Mouse (Mus musculus): ENCODE data around the gene Timm10. TPM values are rescaled to one million over a fixed set of nuclear protein-coding genes. Genes with fewer than 3 reads are reported as not detected.

Gene Timm10
- 56.3 and 58.9 TPM in 2 replicates for polyA plus RNA-seq (2016; fragmentation: Nextera tagmentation; extraction: Ambion mirVana)

- peak within 1 kb of the TSS; percentile 83 for H3K27ac ChIP-seq
- peak; percentile 92 for DNase-seq (ENCODE audit: low spot score)
Observed at GRCm38 (mm10) chr2:84826488-84827282, at the start of gene Timm10. Gene Timm10, plus strand, starts transcription at chr2:84826997.

DNA sequence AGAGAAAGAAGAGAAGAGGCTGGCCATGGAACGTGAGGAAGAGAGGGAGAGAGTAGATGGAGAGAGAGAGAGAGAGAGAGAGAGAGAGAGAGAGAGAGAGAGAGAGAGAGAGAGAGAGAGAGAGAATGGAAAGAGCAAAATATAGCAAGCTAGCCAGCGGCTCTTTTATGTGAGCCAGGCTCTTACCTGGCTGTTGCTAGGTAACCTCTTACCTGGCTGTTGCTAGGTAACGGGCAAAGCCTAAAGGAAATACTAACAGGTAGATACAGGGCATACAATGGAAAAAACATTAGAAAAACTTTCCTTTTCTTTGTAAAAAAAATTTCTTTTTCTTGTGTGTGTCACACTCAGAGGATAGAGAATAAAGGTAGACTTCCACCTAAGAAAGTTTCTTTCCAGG is 49.1 kb upstream of the Timm10 start:
- H3K4me1 ChIP-seq (replicated peaks) = peaks cover 29% of the 10 kb centered on the region
- no peaks in the 10 kb centered on the region for H3K27me3 ChIP-seq (ENCODE audit: insufficient read depth, poor library complexity, severe bottlenecking)
- H3K36me3 ChIP-seq = no peaks in the 10 kb centered on the region
- H3K9me3 ChIP-seq = no peaks in the 10 kb centered on the region
- no peak overlapping the region for H3K4me3 ChIP-seq
- 69% methylated on average over 3 of the region's 3 CpGs for WGBS
- no peak for DNase-seq (ENCODE audit: low spot score)
- H3K27ac ChIP-seq = no peak overlapping the region

More at GRCm38 (mm10) chr2:84826488-84827282, at the start of gene Timm10:
- no peaks in the 10 kb centered on the region for H3K27me3 ChIP-seq (ENCODE audit: insufficient read depth, poor library complexity, severe bottlenecking)
- H3K36me3 ChIP-seq = peaks cover 31% of the 10 kb centered on the region
- no peaks in the 10 kb centered on the region for H3K9me3 ChIP-seq
- H3K4me1 ChIP-seq (replicated peaks) = peaks cover 14% of the 10 kb centered on the region
- under 1% methylated on average over 34 of the region's 34 CpGs for WGBS
- H3K4me3 ChIP-seq = peak within 1 kb of the TSS; percentile 93

- WGBS = 60% methylated on average over 6 of the region's 6 CpGs
- no peak overlapping the region for H3K4me3 ChIP-seq
- no peak overlapping the region for H3K27ac ChIP-seq
- H3K9me3 ChIP-seq = no peaks in the 10 kb centered on the region
- no peak for DNase-seq (ENCODE audit: low spot score)
- peaks cover 16% of the 10 kb centered on the region for H3K4me1 ChIP-seq (replicated peaks)
- H3K36me3 ChIP-seq = no peaks in the 10 kb centered on the region
- no peaks in the 10 kb centered on the region for H3K27me3 ChIP-seq (ENCODE audit: insufficient read depth, poor library complexity, severe bottlenecking)
Observed at GRCm38 (mm10) chr2:84779210-84779609, 47.6 kb upstream of the Timm10 start.

GRCm38 (mm10) chr2:84783315-84783714 is 43.5 kb upstream of the Timm10 start:
- H3K9me3 ChIP-seq = no peaks in the 10 kb centered on the region
- WGBS = 96% methylated on average over 1 of the region's 1 CpGs
- no peaks in the 10 kb centered on the region for H3K36me3 ChIP-seq
- no peak for DNase-seq (ENCODE audit: low spot score)
- H3K4me3 ChIP-seq = no peak overlapping the region
- H3K4me1 ChIP-seq (replicated peaks) = no peaks in the 10 kb centered on the region; the same call in 1 of the 2 replicates
- H3K27ac ChIP-seq = no peak overlapping the region
- H3K27me3 ChIP-seq (ENCODE audit: insufficient read depth, poor library complexity, severe bottlenecking) = no peaks in the 10 kb centered on the region

- no peaks in the 10 kb centered on the region for H3K36me3 ChIP-seq
- H3K4me1 ChIP-seq (replicated peaks) = no peaks in the 10 kb centered on the region; the same call in 1 of the 2 replicates
- no peaks in the 10 kb centered on the region for H3K9me3 ChIP-seq
- no peak overlapping the region for H3K4me3 ChIP-seq
- H3K27ac ChIP-seq = no peak overlapping the region
- no peaks in the 10 kb centered on the region for H3K27me3 ChIP-seq (ENCODE audit: insufficient read depth, poor library complexity, severe bottlenecking)
- no peak for DNase-seq (ENCODE audit: low spot score)
- WGBS = 89% methylated on average over 3 of the region's 3 CpGs
Observed at GRCm38 (mm10) chr2:84783840-84784566, 42.8 kb upstream of the Timm10 start.

GRCm38 (mm10) chr2:84788316-84788715 is 38.5 kb upstream of the Timm10 start:
- peaks cover 8% of the 10 kb centered on the region; the same call in 1 of the 2 replicates for H3K4me1 ChIP-seq (replicated peaks)
- 88% methylated on average over 3 of the region's 3 CpGs for WGBS

DNA sequence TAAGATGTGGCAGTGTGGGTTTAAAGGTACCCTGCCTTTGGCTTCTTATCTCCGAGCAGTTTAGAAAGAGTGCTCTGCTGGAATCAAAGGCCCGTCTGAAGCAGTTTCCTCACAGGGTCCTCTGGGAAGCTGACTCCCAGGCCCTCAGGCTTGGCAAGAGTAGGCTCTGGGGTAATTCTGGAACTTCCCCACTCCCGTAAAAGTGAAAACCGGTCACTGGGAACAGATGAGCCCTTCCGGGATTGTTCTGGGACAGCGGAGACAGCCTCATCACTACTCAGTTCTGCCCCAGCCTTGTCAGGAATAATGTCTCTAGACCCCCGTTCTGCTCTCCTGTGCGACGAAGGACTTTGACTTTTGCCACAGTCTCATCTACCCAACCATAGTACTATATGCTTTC is 36.4 kb upstream of the Timm10 start:
- DNase-seq (ENCODE audit: low spot score) = no peak
- WGBS = 56% methylated on average over 9 of the region's 9 CpGs
- Histone ChIP-seq H3K27ac (no peak overlapping the region), H3K4me3 (no peak overlapping the region), H3K27me3 (ENCODE audit: insufficient read depth, poor library complexity, severe bottlenecking) (no peaks in the 10 kb centered on the region), H3K9me3 (peaks cover 13% of the 10 kb centered on the region), H3K4me1 (replicated peaks) (peaks cover 8% of the 10 kb centered on the region; the same call in 1 of the 2 replicates), H3K36me3 (no peaks in the 10 kb centered on the region)

More at GRCm38 (mm10) chr2:84788316-84788715, 38.5 kb upstream of the Timm10 start:
- H3K27ac ChIP-seq = no peak overlapping the region
- no peaks in the 10 kb centered on the region for H3K27me3 ChIP-seq (ENCODE audit: insufficient read depth, poor library complexity, severe bottlenecking)
- H3K4me3 ChIP-seq = no peak overlapping the region
- H3K36me3 ChIP-seq = no peaks in the 10 kb centered on the region
- DNase-seq (ENCODE audit: low spot score) = no peak
- no peaks in the 10 kb centered on the region for H3K9me3 ChIP-seq

- Histone ChIP-seq H3K27ac (no peak overlapping the region), H3K36me3 (no peaks in the 10 kb centered on the region), H3K9me3 (peaks cover 18% of the 10 kb centered on the region), H3K4me1 (replicated peaks) (peaks cover 8% of the 10 kb centered on the region; the same call in 1 of the 2 replicates), H3K27me3 (ENCODE audit: insufficient read depth, poor library complexity, severe bottlenecking) (no peaks in the 10 kb centered on the region), H3K4me3 (no peak overlapping the region)
- 91% methylated on average over 3 of the region's 3 CpGs for WGBS
- no peak for DNase-seq (ENCODE audit: low spot score)
Observed at GRCm38 (mm10) chr2:84792516-84792915, 34.3 kb upstream of the Timm10 start.

DNA sequence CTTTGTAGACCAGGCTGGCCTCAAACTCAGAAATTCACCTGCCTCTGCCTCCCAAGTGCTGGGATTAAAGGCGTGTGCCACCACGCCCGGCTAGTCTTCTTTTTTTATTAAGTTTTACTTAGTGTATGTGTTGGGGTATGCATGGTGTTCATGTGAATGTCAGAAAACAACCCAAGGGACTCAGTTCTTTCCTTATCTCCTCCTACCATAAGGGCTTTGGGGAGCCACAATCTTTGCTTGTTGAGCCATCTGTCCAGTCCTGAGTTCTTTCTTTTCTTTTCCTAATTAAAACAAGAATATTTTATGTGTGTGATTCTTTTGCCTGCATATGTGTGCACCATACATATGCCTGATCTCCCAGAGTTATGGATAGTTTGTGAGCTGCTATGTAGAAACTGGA is 33.6 kb upstream of the Timm10 start:
- H3K4me1 ChIP-seq (replicated peaks) = peaks cover 12% of the 10 kb centered on the region; the same call in 1 of the 2 replicates
- no peak overlapping the region for H3K27ac ChIP-seq
- H3K36me3 ChIP-seq = no peaks in the 10 kb centered on the region
- H3K9me3 ChIP-seq = peaks cover 18% of the 10 kb centered on the region
- DNase-seq (ENCODE audit: low spot score) = no peak
- no peak overlapping the region for H3K4me3 ChIP-seq
- no peaks in the 10 kb centered on the region for H3K27me3 ChIP-seq (ENCODE audit: insufficient read depth, poor library complexity, severe bottlenecking)
- 87% methylated on average over 3 of the region's 3 CpGs for WGBS

GRCm38 (mm10) chr2:84793871-84794270 is 32.9 kb upstream of the Timm10 start:
- H3K9me3 ChIP-seq = peaks cover 18% of the 10 kb centered on the region
- H3K4me3 ChIP-seq = no peak overlapping the region
- DNase-seq (ENCODE audit: low spot score) = no peak
- peaks cover 17% of the 10 kb centered on the region for H3K4me1 ChIP-seq (replicated peaks)
- H3K27ac ChIP-seq = no peak overlapping the region
- whole genome bisulfite sequencing = 89% methylated on average over 3 of the region's 3 CpGs
- H3K36me3 ChIP-seq = no peaks in the 10 kb centered on the region
- no peaks in the 10 kb centered on the region for H3K27me3 ChIP-seq (ENCODE audit: insufficient read depth, poor library complexity, severe bottlenecking)

- Histone ChIP-seq H3K9me3 (peaks cover 18% of the 10 kb centered on the region), H3K27me3 (ENCODE audit: insufficient read depth, poor library complexity, severe bottlenecking) (no peaks in the 10 kb centered on the region), H3K27ac (peak overlapping the region; percentile 86), H3K4me3 (peak overlapping the region; percentile 74), H3K36me3 (no peaks in the 10 kb centered on the region), H3K4me1 (replicated peaks) (peaks cover 16% of the 10 kb centered on the region)
- WGBS = 11% methylated on average over 13 of the region's 13 CpGs
- DNase-seq (ENCODE audit: low spot score) = peak; percentile 90
Observed at GRCm38 (mm10) chr2:84797833-84798492, 28.8 kb upstream of the Timm10 start.

DNA sequence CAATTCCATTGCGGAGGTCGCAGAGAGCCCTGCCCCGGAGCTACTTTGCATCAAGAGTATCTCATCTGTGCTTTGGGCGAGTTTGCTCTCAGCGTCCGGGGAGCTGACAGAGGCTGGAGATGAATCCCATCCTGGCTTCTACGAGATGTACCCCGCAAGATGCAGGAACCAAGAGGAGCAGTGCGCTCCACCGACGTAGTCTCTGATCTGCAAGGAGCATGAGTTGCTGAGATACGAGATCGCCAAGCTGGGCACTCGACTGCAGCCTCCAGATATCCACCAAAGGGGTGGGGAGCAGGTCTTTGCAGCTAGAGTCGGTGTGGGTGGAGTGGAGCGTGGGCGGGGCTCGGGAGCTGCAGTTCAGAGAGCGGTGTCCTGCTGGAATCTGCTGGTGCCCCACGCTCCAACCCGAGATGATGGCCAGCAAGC is 28.3 kb upstream of the Timm10 start, which contains the start of gene Ube2l6:
Gene Ube2l6 (plus strand): TSS at position 336 of the 429 bp plus-strand sequence.
- Histone ChIP-seq H3K36me3 (no peaks in the 10 kb centered on the region), H3K27ac (peak within 1 kb of the TSS; percentile 86), H3K9me3 (peaks cover 18% of the 10 kb centered on the region), H3K27me3 (ENCODE audit: insufficient read depth, poor library complexity, severe bottlenecking) (no peaks in the 10 kb centered on the region), H3K4me3 (peak within 1 kb of the TSS; percentile 74), H3K4me1 (replicated peaks) (peaks cover 16% of the 10 kb centered on the region)
- under 1% methylated on average over 21 of the region's 21 CpGs for WGBS
- DNase-seq (ENCODE audit: low spot score) = peak; percentile 77
